Mouse (Mus musculus): ENCODE results near the gene 9130023H24Rik.

DNA sequence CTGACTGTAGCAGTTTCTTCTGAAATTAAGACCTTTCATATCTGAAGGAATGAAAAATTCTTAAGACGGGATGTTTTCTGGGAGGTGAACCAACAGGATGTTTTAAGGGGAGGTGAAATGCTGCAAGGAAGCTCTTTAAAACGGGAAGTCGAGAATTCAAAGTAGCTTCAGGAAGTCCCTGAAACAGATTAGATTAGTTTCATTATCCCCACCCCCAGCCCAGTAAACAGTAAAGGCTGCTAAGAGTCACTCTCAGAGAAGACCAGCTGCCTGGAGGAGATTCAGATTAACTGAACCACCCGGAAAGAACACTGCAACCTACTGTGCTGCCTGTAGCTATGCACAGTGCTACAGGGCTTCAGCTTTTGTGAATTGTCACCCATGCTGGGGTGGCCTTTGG, 17.9 kb downstream of the 9130023H24Rik start:
- TF ChIP-seq CEBPB (IDR thresholded peaks at IDR 0.05; ENCODE audit: insufficient read depth, poor library complexity, severe bottlenecking) (no peak), POLR2AphosphoS2 (IDR thresholded peaks at IDR 0.05; ENCODE audit: insufficient read length, low read depth) (no peak), USF1 (IDR thresholded peaks at IDR 0.05; ENCODE audit: low read depth) (no peak), POLR2A (IDR thresholded peaks at IDR 0.05; ENCODE audit: insufficient read length, low read depth) (no peak), MAX (IDR thresholded peaks at IDR 0.05; ENCODE audit: low read depth) (no peak)
